Mouse (Mus musculus): ENCODE measurements at regions not wholly inside any gene's neighbourhood (a gene's known extent, or its start where the extent isn't known, plus 50 kb on each side); places are given as distances from the start of the nearest gene placed in this dataset.

DNA sequence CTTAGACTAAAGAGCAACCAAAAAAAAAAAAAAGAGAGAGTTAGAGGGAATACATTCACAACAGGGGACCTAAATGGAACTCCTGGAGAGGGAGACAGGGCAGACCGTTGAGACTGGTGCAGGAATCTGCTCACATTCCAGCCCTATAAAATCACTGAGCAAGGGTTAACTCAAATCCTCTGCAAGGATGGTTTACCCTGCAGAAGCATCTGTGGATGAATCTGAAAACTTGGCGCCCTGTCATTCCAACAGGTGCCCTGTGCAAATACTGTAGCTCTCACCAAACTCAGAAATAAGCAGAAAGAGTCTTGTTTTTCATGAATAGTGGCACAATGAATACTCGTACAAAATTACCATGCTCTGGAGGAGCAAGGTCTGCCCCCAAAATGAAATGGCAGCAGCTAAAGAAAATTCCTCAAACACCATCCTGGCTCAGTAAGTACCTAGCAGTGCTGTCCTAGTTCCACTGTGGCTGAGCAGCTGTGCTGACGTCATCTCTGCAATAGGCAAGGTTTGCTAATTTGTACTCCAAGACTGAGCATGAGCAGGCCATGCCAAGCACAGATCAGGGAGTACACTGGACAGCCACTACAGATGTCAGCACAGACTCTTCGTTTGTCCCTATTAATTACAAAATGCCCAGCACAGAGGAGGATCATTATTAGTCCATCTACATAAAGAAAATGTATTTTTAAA is 148.0 kb downstream of the Efcab1 start:
- TF ChIP-seq CTCF (IDR thresholded peaks at IDR 0.05) (no peak), POLR2A (IDR thresholded peaks at IDR 0.05; ENCODE audit: insufficient read depth, low read depth, low read length) (no peak), EP300 (IDR thresholded peaks at IDR 0.05; ENCODE audit: insufficient read depth, low read depth, low read length) (no peak)

Data from heart, adult 2 months (tissue).